ENCODE assay signal across 19 mouse cellular contexts in the genomic region with DNA sequence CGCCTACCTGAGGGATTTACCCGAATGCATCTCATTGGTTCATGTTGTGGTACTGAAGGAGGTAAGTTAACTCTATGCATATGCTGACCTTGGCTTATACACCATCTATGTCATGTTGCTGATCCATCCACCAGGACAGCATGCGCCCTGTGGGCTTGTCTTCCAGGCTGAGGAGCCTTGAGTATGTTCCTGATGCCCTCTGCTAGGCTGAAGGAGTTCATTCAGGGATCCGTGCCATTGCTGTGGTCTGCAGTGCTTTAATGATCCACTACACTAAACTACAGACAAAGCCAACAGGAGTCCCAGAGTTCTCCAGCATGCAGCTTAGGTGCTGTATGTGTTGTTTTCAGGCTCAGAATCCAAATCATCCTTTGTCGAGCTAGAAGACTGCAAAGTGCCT. TPM values are rescaled to one million over a fixed set of nuclear protein-coding genes. Genes with fewer than 3 reads are reported as not detected.
DNase-seq lines count a peak whose midpoint lies in the region; ATAC-seq lines count a peak whose summit lies in the region.
"Had no signal": no experiment of that assay in that cellular context is flagged by ENCODE, and none has a peak within 500 bp of the region (broad histone marks: within the 10 kb centered on the region; RNA-seq: fewer than 3 reads in every experiment).

No protein-coding gene starts in this region.

- no peak overlapping the region for H3K27ac ChIP-seq in kidney, embryonic 14.5 days (ENCODE audit: low read depth, low read length)
- H3K27ac ChIP-seq: embryonic facial prominence, embryonic 12.5 days; forebrain, embryonic 10.5 days; heart, embryonic 15.5 days; hindbrain, embryonic 13.5 days had no signal

- no peaks in the 10 kb centered on the region for H3K27me3 ChIP-seq in kidney, embryonic 14.5 days (ENCODE audit: control insufficient read depth, insufficient read depth, low read length)
- H3K27me3 ChIP-seq: embryonic facial prominence, embryonic 12.5 days; heart, embryonic 15.5 days had no signal

- no peaks in the 10 kb centered on the region for H3K36me3 ChIP-seq in kidney, embryonic 14.5 days (ENCODE audit: control insufficient read depth, insufficient read depth, low read length)
- H3K36me3 ChIP-seq: embryonic facial prominence, embryonic 12.5 days; forebrain, embryonic 10.5 days; heart, embryonic 15.5 days; hindbrain, embryonic 13.5 days had no signal

- H3K4me1 ChIP-seq in kidney, embryonic 14.5 days (ENCODE audit: control insufficient read depth, insufficient read depth, low read length): no peaks in the 10 kb centered on the region
- H3K4me1 ChIP-seq: embryonic facial prominence, embryonic 12.5 days; forebrain, embryonic 10.5 days; heart, embryonic 15.5 days; hindbrain, embryonic 13.5 days had no signal

- 90% methylated on average over 5 of the region's 5 CpGs for WGBS in kidney, embryonic 14.5 days

- no peak overlapping the region for H3K4me2 ChIP-seq in kidney, embryonic 14.5 days (replicated peaks; ENCODE audit: low read depth, low read length)
- H3K4me2 ChIP-seq: embryonic facial prominence, embryonic 12.5 days; heart, embryonic 15.5 days; hindbrain, embryonic 13.5 days had no signal

- ATAC-seq in kidney, embryonic 14.5 days (ENCODE audit: low FRiP score, low TSS enrichment): no peak
- ATAC-seq: intestine, postnatal 0 days; liver, postnatal 0 days had no signal

- H3K4me3 ChIP-seq in kidney, embryonic 14.5 days (ENCODE audit: low read length): no peak overlapping the region
- H3K4me3 ChIP-seq: embryonic facial prominence, embryonic 12.5 days; forebrain, embryonic 10.5 days; heart, embryonic 15.5 days; hindbrain, embryonic 13.5 days had no signal

- peak; percentile 35 for DNase-seq in adrenal gland, postnatal 14 days
- DNase-seq in adrenal gland, postnatal 4 days (ENCODE audit: low spot score in 2 of 2): no peak
- DNase-seq in kidney, adult 18-20 months: peak; percentile 19
- peak; percentile 84 for DNase-seq in retina, embryonic 14.5 days (ENCODE audit: low spot score)
- DNase-seq in retina, postnatal 1 day: no peak
- peak; percentile 33 to 58 for DNase-seq in kidney, postnatal 4 days
- no peak for DNase-seq in frontal cortex, postnatal 14 days (ENCODE audit: low spot score in 2 of 2)
- DNase-seq: adrenal gland, adult 2 months; liver, postnatal 0 days; thymus, postnatal 14 days had no signal

- H3K9me3 ChIP-seq in kidney, embryonic 14.5 days (ENCODE audit: control insufficient read depth, low read length): no peaks in the 10 kb centered on the region
- H3K9me3 ChIP-seq: embryonic facial prominence, embryonic 12.5 days; forebrain, embryonic 10.5 days; heart, embryonic 15.5 days; hindbrain, embryonic 13.5 days had no signal

- H3K9ac ChIP-seq in kidney, embryonic 14.5 days (ENCODE audit: low read depth, low read length): no peak overlapping the region
- H3K9ac ChIP-seq: embryonic facial prominence, embryonic 12.5 days; heart, embryonic 15.5 days; hindbrain, embryonic 13.5 days; liver, postnatal 0 days had no signal

RNA-seq across cellular contexts. Expression of a gene that starts 6.1 kb away (rescaled TPM):
- total RNA-seq in adrenal gland, postnatal 14 days (2021): 1.4 TPM in 1 of 2 replicates, not detected in the other
- 1 to 10 TPM; 1.3 to 4.0 TPM for total RNA-seq in adrenal gland, postnatal 4 days (2021)
- 1.1 and 2.1 TPM in 2 replicates for polyA plus RNA-seq in kidney, embryonic 14.5 days (2014; fragmentation: Nextera tagmentation; extraction: Ambion mirVana)
- total RNA-seq: adrenal gland, adult 2 months; megakaryocyte-erythroid progenitor cell, adult 5-6 weeks; neutrophil, adult 5-6 weeks had no signal
- polyA plus RNA-seq: adrenal gland, adult 2 months; stomach, embryonic 16.5 days had no signal

Comparison
In these comparisons a context has a peak if more than half of its experiments do, and no peak if none do; other contexts are left out.
1. DNase-seq: peak in adrenal gland, postnatal 14 days (single experiment), kidney, adult 18-20 months (single experiment), retina, embryonic 14.5 days (single experiment) and kidney, postnatal 4 days (2 of 2); none in adrenal gland, postnatal 4 days (0 of 2), retina, postnatal 1 day (single experiment) and frontal cortex, postnatal 14 days (0 of 2).